Mouse (Mus musculus) common myeloid progenitor, adult 5-6 weeks (primary cell): ENCODE data around the gene Ganab. TPM values are rescaled to one million over a fixed set of nuclear protein-coding genes. Genes with fewer than 3 reads are reported as not detected.
"Not testable (repeated sequence)": the region's sequence is repeated elsewhere in the genome, so short reads cannot be mapped to it uniquely, and the experiment has no call there.

Source experiments
- ATAC-seq: replicated peaks from 2 replicates; pipeline ENCODE4 v1.8.0; 2016; ENCODE audit warnings: low read depth, mild to moderate bottlenecking, moderate TSS enrichment, inconsistent platforms; ENCODE audit not compliant: poor library complexity, severe bottlenecking
- total RNA-seq: library from RNA; stranded (forward); fragments of 200-1000, 187-1606 nt; gene quantifications from 2 replicates; pipeline ENCODE4 v1.2.3, GENCODE M21; 2017

Ganab gene
- 63.4 and 73.1 TPM in 2 replicates for total RNA-seq

DNA sequence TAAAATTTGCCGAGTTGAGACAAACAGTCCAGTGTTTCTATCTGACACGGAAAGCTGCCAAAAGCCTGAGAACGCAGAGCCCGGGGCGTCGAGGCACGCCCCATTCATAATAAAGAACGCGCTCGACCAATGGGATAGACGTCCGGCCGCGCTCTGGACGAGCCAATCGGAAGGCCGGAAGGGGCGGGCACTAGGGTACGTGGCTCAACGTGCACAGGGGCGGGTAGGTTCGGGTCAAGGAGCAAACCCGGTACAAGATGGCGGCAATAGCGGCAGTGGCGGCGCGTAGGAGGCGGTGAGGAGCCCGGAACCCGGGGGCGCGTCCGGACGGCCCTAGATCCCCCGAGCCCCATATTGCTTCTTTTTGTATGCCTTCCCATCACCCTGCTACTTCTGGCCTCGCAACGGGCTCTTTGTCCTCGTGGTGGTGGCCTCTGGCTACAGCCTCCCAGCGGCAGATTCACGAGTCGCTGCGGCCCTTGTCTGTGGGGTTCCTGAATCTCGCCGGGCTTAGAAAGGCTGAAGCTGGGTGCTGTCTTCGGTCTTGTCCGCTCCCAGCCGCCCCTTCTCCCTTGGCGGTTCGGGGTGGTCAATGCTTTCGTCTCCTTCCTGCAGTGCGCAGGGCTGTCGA lies at the start of gene Ganab:
TSS of gene Ganab (plus strand) at position 207 of the 631 bp plus-strand sequence.
- ATAC-seq = peak; percentile 98

DNA sequence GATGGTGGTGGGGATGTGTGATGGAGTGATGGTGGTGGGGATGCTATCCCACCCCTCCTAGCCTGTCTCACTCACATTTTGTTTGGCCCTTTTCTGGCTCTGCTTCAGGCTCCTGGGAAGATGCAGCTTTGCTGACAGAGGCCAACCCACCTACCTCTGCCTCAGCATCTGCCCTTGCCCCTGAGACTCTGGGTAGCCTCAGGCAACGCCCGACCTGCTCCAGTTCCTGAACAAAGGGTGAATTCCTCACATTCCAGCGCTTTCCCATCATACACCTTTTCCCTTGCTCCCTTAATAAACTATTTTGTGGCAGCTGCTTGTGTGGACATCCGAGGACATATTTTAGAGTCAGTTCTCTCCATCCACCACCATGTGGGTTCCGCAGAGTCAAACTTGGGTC lies 49.5 kb upstream of the Ganab start:
- no peak for ATAC-seq

DNA sequence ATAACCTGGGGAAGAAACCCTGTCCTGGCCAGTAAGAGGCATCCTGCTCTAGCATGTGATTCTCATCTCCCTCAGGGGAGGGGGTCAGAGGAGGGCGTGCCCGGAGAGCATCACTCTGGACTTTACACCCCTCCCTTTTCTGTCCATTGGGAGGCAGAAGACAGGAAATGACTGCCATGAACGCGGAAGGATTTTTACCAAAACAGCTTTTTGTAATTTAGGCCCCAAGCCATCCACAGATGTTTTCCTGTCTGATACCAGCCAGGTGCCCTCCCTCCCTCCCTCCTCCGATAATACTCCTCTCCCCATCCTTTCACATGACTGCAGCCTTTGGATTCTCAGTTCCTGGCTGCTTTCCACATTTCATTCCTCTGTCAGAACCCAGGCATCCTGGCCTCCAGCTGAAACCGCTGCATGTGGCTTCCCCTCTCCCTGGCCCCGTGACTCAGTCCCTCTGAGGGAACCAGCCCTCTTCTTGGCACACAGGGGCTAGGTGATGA lies 47.4 kb upstream of the Ganab start, which contains the start of gene Lrrn4cl:
TSS of gene Lrrn4cl (plus strand) at position 367 of the 500 bp plus-strand sequence.
- no peak for ATAC-seq

DNA sequence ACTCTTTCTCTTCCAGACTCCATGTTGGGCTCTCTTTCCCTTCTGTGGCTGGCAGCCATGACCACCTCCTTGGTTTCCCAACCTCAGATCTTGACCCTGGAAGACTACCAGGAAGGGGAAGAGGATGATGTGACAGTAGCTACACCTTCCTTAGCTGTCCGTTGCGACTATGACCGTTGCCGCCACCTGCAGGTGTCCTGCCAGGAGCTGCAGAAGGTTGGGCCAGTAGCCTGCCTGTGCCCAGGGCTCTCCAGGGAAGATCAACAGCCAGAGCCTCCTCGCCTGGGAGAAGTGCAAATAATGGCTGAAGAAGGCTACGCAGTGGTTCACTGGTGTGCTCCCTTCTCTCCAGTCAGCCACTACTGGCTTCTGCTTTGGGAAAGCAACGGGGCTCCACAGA lies 46.2 kb upstream of the Ganab start:
- no peak for ATAC-seq

DNA sequence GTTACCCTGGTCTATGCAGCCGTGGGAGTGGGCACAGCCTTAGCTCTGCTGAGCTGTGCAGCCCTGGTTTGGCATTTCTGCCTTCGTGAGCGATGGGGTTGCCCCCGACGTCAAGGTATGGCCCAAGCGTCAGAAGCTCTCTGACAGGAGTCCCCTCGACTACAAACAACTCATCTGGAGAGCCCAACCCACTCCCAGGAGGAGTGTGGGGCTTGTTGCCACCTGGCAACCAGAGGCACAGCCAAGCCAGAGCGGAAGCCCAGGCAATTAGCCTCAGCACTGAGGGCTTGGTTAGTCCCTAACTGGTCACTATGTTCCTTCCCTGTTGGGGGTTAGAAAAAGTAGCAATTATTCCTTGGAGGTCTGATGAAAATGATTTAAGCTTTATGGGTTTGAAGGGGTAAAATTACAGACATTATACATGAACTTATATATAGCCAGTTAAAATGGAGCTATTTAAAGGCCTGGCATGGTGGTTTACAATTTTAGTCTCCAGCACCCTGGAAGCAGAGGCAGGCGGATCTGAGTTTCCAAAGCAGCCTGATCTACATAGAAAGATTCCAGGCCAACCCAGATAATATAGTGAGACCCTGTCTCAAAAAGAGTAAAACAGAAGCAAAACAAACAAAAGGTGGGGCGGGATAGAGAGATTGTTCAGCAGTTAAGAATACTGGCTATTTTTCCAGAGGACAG lies 45.5 kb upstream of the Ganab start:
- no peak for ATAC-seq

DNA sequence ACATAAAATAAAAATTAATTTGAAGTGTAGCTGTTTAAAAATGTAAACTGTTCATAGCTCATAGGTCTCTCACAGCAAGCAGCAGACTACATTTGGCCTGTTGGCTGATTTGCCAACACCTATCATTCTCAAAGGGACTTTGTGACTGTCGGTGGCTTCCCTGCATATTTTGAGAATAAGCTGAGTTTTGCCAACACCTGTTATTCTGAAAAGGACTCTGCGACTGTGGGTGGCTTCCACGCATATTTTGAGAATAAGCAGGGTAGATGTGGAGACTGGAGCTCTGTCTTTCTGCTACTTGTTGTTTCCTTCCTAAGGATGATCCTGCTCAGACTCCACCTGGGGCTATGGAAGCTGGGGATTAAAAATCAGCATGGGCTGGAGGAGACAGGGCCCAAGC lies 44.8 kb upstream of the Ganab start:
- ATAC-seq = no peak

DNA sequence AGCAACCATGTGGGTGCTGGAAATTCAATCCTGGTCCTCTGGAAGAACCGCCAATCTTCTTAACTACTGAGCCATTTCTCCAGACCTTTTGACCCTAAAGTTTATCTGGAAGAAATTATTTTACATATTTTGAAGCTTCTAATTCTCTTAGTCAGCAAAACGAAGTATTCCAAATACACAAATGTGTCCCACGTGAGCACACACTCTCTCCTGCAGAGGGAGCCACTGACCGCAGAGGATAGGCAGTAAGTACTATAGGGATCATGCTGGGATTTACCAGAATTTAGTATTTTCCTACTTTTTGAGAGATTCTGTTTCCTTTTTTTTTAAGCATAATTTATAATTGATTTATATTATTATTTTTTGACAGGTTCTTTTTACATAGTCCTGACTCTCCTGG lies 40.2 kb upstream of the Ganab start:
- ATAC-seq = peak; percentile 84

DNA sequence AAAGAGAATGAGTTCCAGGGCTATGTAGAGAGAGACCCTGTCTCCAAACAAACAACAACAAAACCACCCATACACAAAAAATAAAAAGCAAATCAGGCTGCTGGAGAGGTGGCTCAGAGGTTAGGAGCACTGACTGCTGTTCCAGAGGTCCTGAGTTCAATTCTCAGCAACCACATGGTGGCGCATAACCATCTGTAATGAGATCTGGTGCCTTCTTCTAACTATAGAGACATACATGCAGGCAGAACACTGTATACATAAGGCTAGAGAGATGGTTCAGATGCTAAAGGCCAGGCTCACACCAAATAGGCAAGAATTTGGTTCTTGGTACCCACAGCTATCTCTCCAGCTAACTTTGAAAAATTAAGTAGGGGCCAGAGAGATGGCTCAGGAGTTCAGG lies 38.9 kb upstream of the Ganab start:
- no peak for ATAC-seq

DNA sequence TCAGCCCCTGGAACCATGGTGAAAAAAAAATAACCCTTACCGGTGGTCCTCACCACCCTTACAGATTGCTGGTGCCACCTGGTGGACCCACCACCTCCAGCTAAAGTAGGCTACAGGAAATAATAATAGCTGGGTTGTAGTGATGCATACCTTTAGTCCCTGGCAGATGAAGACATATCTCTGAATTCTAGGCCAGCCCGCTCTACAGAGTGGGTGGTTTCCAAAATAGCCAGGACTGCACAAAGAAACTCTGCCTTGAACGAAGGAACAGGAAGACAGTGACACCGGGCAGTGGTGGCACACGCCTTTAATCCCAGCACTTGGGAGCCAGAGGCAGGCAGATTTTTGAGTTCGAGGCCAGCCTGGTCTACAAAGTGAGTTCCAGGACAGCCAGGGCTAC lies 33.6 kb upstream of the Ganab start:
- ATAC-seq = no peak

DNA sequence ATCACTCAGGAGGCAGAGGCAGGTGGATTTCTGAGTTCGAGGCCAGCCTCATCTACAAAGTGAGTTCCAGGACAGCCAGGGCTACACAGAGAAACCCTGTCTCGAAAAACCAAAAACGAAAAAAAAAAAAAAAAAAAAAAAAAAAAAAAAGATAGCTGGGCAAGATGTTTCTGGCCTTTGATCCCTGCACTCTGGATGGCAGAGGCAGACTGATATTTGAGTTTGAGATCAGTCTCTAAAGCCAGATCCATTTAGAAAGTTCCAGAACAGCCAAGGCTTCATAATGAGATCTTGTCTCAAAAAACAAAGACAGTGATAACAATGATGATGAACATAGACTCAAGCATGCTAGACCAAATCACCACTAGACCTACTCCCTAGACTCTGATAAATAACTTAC lies 27.5 kb upstream of the Ganab start:
- ATAC-seq = not testable (repeated sequence)

DNA sequence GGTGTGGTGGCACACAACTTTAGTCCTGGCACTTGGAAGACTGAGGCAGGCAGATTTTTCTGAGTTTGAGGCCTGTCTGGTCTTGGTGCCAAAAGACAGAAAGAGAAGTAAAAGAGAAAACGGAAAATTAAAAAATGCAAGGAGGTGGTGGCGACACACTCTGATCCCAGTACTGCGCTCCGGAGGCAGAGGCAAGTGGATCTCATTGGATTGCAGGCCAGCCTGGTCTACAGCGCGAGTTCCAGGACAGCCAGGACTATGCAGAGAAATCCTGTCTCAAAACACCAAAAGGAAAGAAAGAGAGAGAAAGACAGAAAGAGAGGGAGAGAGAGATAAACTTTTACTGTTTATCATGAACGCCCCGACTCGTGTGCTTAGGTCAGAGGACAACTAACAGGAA lies 27.0 kb upstream of the Ganab start:
- ATAC-seq = 0 out of 2 replicates have a peak, but pooled peaks have one; percentile 21

DNA sequence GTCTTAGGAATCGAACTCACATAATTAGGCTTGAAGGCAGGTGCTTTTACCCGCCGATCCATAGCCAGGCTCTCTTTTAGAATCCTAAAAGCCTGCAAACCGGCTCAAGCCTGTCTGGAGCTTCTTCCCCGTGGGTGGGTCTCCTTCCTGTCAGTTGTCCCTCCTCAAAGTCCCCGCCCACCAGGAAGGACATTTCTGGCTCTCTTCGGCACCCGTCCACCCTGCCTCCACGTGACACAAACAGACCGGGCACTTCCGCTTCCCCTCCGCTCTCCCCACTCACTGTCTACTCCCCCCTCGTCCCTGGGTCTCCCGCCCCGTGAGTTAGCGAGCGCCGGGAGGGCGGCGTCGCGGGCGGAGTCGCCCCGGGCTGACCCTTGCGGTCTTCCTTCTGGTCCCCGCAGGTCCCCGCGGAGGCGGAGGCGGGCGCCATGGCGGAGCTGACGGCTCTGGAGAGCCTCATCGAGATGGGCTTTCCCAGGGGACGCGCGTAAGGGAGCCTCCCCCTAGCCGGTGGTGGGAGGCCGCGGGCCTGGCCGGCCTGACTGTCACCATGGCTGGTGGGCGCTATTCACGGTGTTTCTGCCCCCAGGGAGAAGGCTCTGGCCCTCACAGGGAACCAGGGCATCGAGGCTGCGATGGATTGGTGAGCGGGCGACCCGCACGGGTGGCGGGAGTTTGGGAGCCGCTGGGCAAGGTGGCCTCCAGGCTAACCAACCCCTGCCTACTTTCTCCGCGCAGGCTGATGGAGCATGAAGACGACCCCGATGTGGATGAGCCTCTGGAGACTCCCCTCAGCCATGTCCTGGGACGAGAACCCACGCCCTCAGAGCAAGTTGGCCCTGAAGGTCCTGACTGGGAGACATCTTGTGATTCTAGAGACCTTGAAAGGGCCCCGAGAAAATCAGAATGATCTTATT lies 26.3 kb upstream of the Ganab start, which contains the start of gene Ubxn1:
TSS of gene Ubxn1 (plus strand) at position 230 of the 920 bp plus-strand sequence.
- peak; percentile 99 for ATAC-seq

DNA sequence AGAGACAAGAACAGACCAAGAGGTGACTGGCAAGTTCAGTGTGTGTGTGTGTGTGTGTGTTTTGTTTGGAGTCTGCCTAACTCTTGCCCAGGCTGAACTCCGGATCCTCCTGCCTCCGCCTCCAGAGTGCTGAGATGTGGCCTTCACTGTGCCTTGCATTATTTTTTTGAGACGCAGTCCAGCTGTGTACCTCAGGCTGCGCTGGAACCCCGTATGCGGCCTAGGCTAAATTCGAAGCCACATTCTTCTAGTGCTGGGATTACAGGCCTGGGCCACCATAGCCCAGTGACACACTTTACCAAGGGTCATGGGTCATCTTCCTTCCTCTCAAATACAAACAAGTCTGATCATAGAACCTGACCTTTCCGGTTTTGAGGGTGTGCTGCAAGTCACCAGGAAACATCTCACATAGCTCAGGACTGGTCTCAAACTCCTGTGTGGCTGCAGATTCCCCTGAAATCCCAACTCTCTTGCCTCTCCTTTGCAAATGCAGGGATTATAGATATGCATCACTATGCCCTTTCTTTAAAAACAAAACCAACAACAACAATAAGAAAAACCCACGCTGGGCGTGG lies 25.5 kb upstream of the Ganab start:
- ATAC-seq = no peak

DNA sequence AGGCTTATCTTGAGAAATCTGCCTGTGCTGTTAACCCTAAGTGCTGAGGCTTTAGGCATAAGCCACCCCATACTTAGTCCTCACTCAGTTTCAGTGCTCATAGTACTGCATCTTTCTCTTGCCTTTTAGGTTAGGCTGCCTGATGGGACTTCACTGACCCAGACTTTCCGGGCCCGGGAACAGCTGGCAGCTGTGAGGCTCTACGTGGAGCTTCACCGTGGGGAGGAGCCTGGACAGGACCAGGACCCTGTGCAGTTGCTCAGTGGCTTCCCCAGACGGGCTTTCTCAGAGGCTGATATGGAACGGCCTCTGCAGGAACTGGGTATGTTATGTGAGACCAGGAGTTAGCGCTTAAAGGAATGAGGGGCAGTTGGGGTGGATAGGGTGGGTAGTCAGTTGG lies 22.8 kb upstream of the Ganab start:
- no peak for ATAC-seq

DNA sequence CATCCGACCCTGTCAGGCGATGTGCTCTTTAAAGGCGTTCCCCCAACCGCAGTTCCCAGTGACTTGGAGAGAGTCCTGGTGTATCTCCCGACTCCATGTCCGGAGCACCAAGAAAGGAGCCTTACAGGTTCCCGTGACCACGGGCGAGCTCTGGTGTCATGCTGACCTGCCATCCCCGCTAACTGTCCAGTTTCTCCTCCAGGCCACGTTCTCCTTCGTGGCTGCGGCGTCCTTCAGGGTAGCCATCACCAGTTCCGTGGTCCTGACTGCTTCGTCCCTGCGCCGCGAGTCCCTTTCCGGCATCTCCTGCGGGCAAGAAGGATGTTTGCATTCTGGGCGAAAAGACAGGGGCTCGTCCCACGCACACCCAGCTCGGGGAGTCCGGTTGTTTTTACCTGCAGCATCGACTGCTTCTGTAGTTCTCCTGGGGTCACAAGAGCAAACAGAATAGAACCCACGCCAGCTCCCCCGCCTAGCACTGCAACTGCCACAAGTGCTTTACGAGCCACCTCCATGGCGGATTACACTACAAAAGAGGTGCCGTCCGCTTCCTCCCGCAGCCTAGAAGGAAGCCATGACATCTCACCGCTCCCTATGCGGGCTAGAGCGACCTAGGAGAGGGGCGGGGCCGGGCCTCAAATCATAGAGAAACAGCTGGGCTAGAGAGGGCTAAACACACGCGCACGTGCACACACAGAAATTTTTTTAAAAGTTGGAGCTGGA lies 17.4 kb upstream of the Ganab start, which contains the start of gene Uqcc3:
TSS of gene Uqcc3 (minus strand) at position 613 of the 723 bp plus-strand sequence.
- peak; percentile 99 for ATAC-seq

DNA sequence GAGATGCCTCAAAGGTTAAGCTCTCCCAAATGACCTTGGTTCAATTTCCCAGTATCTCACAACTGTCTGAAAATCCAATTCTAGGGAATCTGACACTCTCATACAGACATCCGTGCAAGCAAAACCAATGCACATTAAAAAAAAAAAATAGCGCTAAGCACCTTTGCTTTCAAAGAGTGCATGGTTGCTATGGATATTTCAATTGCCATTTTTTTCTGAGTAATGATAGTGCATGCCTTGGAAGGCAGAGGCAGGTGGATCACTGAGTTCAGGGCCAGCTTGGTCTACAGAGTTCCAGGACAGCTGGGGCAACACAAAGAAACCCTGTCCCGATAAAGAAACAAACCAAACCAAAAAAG lies 16.9 kb upstream of the Ganab start:
- peak; percentile 23 for ATAC-seq

DNA sequence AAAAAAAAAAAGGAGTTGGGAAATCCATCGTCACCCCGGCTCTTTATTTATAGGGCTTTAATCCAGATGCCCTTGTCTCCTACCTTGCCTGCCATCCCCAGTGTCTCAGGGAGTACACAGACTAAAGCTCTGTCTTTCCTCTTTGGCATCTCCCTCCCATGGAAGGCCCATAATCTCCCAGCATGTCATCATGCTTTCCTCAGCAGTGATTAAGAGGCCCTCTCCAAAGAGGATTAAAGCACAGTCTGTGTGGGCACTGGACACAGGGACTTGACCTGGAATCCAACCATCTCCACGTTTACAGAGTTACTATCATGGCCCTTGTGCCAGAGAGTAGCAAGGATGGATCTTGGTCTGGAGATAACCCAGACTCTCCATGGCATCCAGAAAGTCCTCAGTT lies 14.3 kb upstream of the Ganab start, which contains the start of the genes Lbhd1 and Gm49403:
TSS of gene Lbhd1 (plus strand) at position 117 of the 400 bp plus-strand sequence.
TSS of gene Gm49403 (plus strand) at position 315 of the 400 bp plus-strand sequence.
- ATAC-seq = no peak

DNA sequence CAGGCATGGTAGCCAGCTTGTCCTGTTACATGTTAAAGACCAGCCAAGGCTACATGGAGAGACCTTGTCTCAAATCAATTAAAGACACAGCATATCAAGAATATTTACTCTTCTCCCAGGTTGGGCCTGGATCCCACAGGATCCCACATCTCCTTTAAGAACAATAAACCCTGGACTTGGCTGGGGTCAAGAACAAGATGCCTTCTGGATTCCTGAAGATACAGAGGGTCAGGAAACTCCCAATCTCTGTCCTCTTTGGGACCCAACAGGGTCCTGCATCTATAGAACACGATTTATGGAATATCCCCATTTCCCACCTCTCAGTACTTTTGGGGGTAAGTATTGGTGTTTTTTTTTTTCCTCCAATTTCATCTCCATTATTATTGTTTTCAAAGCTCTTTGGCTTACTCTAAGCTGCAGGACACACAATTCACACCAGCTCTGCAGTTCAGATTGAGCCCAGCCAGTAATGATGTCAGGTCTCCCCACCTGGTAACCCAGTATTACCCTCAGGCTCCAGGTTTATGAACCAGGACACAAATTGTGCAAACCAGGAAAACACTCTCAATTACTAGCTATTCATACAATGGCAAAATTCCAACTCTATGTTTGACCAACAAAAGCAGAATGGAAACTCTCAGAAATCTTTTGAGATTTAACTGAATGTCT lies 10.8 kb upstream of the Ganab start:
- no peak for ATAC-seq
